Mouse (Mus musculus) C2C12 (cell line): Measurements from ENCODE around the gene Spred1. TPM values are rescaled to one million over a fixed set of nuclear protein-coding genes. Genes with fewer than 3 reads are reported as not detected.

Source experiments
- H3K27me3 ChIP-seq: one replicate; pipeline ENCODE4 v1.6.1; 2011; ENCODE audit not compliant: control insufficient read depth, insufficient read depth, insufficient read length
- H3K36me3 ChIP-seq: one replicate; pipeline ENCODE4 v1.6.1; 2011; ENCODE audit not compliant: control insufficient read depth, insufficient read depth
- H3K4me3 ChIP-seq: one replicate; pipeline ENCODE4 v1.5.1; 2011; ENCODE audit warnings: mild to moderate bottlenecking, control low read depth; ENCODE audit not compliant: poor library complexity, insufficient read depth, severe bottlenecking
- H3K79me2 ChIP-seq: one replicate; pipeline ENCODE4 v1.6.1; 2011; ENCODE audit not compliant: control insufficient read depth, insufficient read depth
- H3K79me3 ChIP-seq: one replicate; pipeline ENCODE4 v1.6.1; 2011; ENCODE audit warnings: low read depth, control low read depth
- H3ac ChIP-seq: one replicate; pipeline ENCODE3; 2011; ENCODE audit warnings: low read depth; ENCODE audit not compliant: control insufficient read depth, insufficient read length
- CEBPB ChIP-seq: IDR thresholded peaks from one replicate; pipeline ENCODE4 v1.6.1; 2011; ENCODE audit warnings: low read depth, mild to moderate bottlenecking, control low read depth, moderate library complexity
- CTCF ChIP-seq: IDR thresholded peaks from one replicate; pipeline ENCODE4 v1.5.1; 2011; ENCODE audit not compliant: control insufficient read depth, insufficient read depth, insufficient read length
- FOSL1 ChIP-seq: IDR thresholded peaks from one replicate; pipeline ENCODE4 v1.8.0; 2011; ENCODE audit warnings: mild to moderate bottlenecking, low read length; ENCODE audit not compliant: poor library complexity, insufficient read depth, severe bottlenecking
- MAX ChIP-seq: IDR thresholded peaks from one replicate; pipeline ENCODE4 v1.6.1; 2011; ENCODE audit warnings: mild to moderate bottlenecking, control low read depth
- MYOD1 ChIP-seq: IDR thresholded peaks from one replicate; pipeline ENCODE4 v1.6.1; 2011; ENCODE audit warnings: low read depth; ENCODE audit not compliant: control insufficient read depth, insufficient read length
- MYOG ChIP-seq: IDR thresholded peaks from one replicate; pipeline ENCODE4 v1.6.1; 2011; ENCODE audit not compliant: control insufficient read depth, insufficient read length; ENCODE audit errors: extremely low read depth
- USF1 ChIP-seq: IDR thresholded peaks from one replicate; pipeline ENCODE4 v1.6.1; 2011; ENCODE audit warnings: low read depth, mild to moderate bottlenecking, control low read depth, moderate library complexity
- polyA plus RNA-seq: library from polyadenylated mRNA; unstranded; fragments of >200 nt; fragmentation: generic; extraction: Trizol; gene quantifications from one replicate; pipeline ENCODE4 v1.2.1, GENCODE M21; 2012; ENCODE audit warnings: missing spikeins

Spred1 gene
- polyA plus RNA-seq, 1 experiment = 13.0 TPM

DNA sequence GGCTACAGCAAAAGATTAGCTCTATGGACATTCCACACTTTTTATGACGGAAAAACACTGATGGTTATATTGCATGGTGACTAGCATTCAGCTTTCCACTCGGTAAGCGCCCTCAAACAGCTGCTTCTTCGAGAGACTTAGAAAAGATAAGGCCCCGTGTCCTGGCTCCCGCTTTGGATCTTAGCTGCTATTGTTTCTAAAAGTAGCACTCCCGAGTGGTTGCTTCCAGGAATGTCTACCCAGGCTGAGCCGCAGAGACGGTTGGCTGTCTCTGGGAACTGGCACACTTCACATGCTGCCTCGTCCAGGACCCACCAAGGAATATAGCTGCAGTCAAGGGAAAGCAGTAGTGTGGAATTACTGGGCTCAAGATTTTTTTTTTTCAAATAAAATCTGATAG lies 21.9 kb upstream of the Spred1 start:
- no peaks in the 10 kb centered on the region for H3K79me3 ChIP-seq
- H3K27me3 ChIP-seq = no peaks in the 10 kb centered on the region
- no peak for TF ChIP-seq USF1
- TF ChIP-seq FOSL1 = no peak
- TF ChIP-seq MAX = no peak
- TF ChIP-seq MYOG = no peak
- TF ChIP-seq CTCF = no peak
- TF ChIP-seq MYOD1 = no peak
- TF ChIP-seq CEBPB = no peak
- H3ac ChIP-seq = no peak overlapping the region
- no peak overlapping the region for H3K4me3 ChIP-seq
- H3K79me2 ChIP-seq = no peaks in the 10 kb centered on the region
- no peaks in the 10 kb centered on the region for H3K36me3 ChIP-seq

DNA sequence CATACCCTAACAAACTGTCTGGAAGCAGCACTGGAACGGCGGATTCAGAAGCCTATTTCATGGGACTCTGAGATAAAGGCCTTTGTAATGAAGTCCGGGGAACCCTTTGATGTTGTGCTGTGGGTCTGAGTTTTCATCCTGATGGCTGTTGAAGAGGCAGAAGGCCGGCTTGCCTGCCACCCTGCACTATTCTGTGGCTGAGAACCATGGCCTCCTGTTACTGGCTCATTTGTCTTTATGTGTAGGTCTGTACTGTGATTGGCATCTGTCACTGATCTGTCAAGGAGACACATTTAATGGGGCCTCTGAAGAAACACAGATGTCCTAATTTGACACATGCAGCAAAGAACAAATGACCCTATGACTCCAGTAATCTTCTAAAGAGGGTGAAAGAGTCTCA lies 17.7 kb upstream of the Spred1 start:
- no peaks in the 10 kb centered on the region for H3K79me2 ChIP-seq
- H3K4me3 ChIP-seq = no peak overlapping the region
- H3K36me3 ChIP-seq = no peaks in the 10 kb centered on the region
- TF ChIP-seq CEBPB (no peak), CTCF (no peak), MYOD1 (no peak), FOSL1 (no peak), MAX (no peak), USF1 (no peak), MYOG (no peak)
- no peaks in the 10 kb centered on the region for H3K79me3 ChIP-seq
- no peaks in the 10 kb centered on the region for H3K27me3 ChIP-seq
- H3ac ChIP-seq = no peak overlapping the region

DNA sequence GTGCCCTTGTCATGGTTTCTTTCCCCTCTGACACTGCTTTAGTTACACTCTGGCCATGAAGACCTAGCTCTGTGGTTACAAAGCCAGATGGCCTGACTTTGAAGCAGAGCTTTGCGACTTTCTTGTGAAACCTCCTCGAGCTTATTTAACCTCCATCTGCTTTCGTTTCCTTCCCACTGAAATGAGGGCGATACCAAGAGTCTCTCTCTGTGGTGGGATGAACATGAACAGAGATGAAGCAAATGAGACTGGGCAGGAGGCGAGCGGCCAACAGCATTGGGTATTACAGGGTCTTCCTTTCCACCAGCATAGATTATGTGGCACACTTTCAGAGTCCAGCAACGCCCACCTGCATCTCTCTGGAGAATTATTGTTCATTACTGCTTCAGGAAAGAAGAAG lies 15.8 kb upstream of the Spred1 start:
- H3K79me2 ChIP-seq = no peaks in the 10 kb centered on the region
- no peak overlapping the region for H3ac ChIP-seq
- no peaks in the 10 kb centered on the region for H3K36me3 ChIP-seq
- no peak for TF ChIP-seq MYOG
- TF ChIP-seq MAX = no peak
- no peak for TF ChIP-seq CTCF
- TF ChIP-seq FOSL1 = no peak
- TF ChIP-seq MYOD1 = no peak
- TF ChIP-seq CEBPB = no peak
- TF ChIP-seq USF1 = no peak
- no peaks in the 10 kb centered on the region for H3K27me3 ChIP-seq
- no peak overlapping the region for H3K4me3 ChIP-seq
- no peaks in the 10 kb centered on the region for H3K79me3 ChIP-seq

- no peak overlapping the region for H3ac ChIP-seq
- no peaks in the 10 kb centered on the region for H3K27me3 ChIP-seq
- H3K36me3 ChIP-seq = no peaks in the 10 kb centered on the region
- H3K79me2 ChIP-seq = no peaks in the 10 kb centered on the region
- TF ChIP-seq MYOG = no peak
- TF ChIP-seq USF1 = no peak
- TF ChIP-seq MYOD1 = no peak
- no peak for TF ChIP-seq CTCF
- TF ChIP-seq CEBPB = no peak
- TF ChIP-seq MAX = no peak
- TF ChIP-seq FOSL1 = no peak
- H3K4me3 ChIP-seq = no peak overlapping the region
- no peaks in the 10 kb centered on the region for H3K79me3 ChIP-seq
These were observed 13.1 kb upstream of the Spred1 start for GRCm38 (mm10) chr2:117108059-117108458.

DNA sequence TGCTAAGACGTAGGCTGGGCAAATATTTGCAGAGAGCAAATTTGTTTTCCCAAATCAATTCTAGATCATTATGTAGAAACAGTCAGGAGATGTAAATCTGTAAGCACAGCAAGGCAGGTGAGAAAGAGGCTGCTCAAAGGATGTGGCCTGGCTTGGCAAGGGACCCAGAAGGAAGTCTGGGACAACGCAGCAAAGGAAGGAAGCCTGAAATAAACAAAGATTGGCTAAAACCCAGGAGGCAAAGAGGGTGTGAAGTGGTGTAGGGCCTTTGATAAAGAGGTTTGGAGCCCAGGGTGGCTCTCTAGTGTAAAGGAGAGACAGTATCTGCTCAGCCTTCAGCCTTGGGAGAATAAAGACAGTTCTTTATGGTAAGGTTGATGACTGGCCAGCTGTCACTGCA lies 11.9 kb upstream of the Spred1 start:
- H3ac ChIP-seq = no peak overlapping the region
- no peaks in the 10 kb centered on the region for H3K27me3 ChIP-seq
- no peak overlapping the region for H3K4me3 ChIP-seq
- H3K79me2 ChIP-seq = no peaks in the 10 kb centered on the region
- no peaks in the 10 kb centered on the region for H3K79me3 ChIP-seq
- no peak for TF ChIP-seq MYOG
- no peak for TF ChIP-seq USF1
- no peak for TF ChIP-seq FOSL1
- TF ChIP-seq CEBPB = no peak
- no peak for TF ChIP-seq MYOD1
- no peak for TF ChIP-seq CTCF
- no peak for TF ChIP-seq MAX
- H3K36me3 ChIP-seq = no peaks in the 10 kb centered on the region

GRCm38 (mm10) chr2:117110355-117110866 lies 10.8 kb upstream of the Spred1 start:
- Histone ChIP-seq H3K36me3 (no peaks in the 10 kb centered on the region), H3ac (no peak overlapping the region), H3K27me3 (no peaks in the 10 kb centered on the region), H3K79me2 (no peaks in the 10 kb centered on the region), H3K79me3 (no peaks in the 10 kb centered on the region), H3K4me3 (no peak overlapping the region)
- TF ChIP-seq FOSL1 = no peak
- TF ChIP-seq MAX = no peak
- TF ChIP-seq CTCF = no peak
- no peak for TF ChIP-seq MYOD1
- no peak for TF ChIP-seq CEBPB
- TF ChIP-seq USF1 = no peak
- no peak for TF ChIP-seq MYOG
